Mouse (Mus musculus) cerebellum, adult 11-12 months (tissue): ENCODE results near the gene Cct4.

Experiments used
- DNase-seq: peaks from one replicate; pipeline ENCODE4 v3.0.0; 2022

The Cct4 gene

GRCm38 (mm10) chr11:22990393-22991126 lies at the start of gene Cct4:
TSS of gene Cct4 (plus strand) at chr11:22990519.
- peak; percentile 93 for DNase-seq

- no peak for DNase-seq
These were observed 41.2 kb upstream of the Cct4 start for GRCm38 (mm10) chr11:22949101-22949500.

DNA sequence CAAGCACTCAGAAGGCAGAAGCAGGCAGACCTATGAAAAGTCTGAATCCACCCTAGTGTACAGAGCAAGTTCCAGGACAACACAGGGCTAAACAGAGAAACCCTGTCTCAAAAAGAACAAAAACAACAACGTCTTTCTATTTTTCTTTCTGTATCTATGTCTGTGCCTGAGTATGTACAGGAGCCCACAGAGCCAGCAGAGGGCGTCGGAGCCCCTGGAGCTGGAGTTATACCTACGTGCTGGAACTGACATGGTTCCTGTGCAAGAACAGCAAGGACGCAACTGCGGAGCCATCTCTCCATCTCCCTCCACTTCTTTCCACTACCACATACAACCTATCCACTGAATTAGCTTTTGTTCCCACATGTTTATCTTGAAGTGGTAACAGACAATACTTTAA lies 40.2 kb upstream of the Cct4 start:
- no peak for DNase-seq

DNA sequence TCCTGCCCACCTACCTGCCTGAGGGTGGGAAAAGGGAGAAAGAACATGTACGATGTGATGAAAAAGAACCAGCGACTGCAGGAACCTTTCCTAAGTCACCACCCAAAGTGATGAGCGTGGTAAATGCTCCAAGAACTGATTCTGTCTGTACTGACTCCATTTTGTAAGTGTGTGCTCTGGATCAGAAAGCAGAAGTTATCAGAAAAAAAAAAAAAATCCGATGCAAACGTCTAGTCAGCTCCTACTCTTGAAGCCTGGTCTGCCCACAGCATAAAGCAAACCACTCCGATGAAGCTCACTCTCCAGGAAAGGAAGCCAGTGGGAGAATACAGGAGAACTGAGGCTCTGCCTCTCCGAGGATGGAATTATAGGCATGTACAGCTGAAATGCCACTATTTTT lies 37.7 kb upstream of the Cct4 start:
- DNase-seq: no peak

- no peak for DNase-seq
These were observed 34.0 kb upstream of the Cct4 start for GRCm38 (mm10) chr11:22956346-22956745.

DNA sequence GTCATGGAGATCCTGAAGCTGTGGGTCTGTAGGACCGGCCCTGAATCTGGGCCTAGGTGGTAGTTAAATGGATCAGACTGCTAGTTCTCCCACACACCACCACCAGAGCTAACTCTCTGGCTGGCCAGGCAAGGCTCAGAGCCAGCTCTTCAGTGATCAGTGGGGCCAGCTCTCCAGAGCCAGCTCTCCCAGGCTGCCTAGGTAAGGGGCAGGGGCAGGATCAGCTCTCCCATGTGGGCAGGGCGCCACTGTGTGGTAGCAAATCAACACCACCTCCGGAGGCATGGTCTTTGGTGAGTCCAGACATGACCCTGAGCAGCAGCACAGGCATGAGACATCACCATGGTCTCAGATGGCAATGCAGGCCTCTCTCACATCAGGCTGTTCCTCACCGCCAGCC lies 33.5 kb upstream of the Cct4 start:
- no peak for DNase-seq

- DNase-seq: no peak
These were observed 32.4 kb upstream of the Cct4 start for GRCm38 (mm10) chr11:22957791-22958374.

- no peak for DNase-seq
These were observed 28.2 kb upstream of the Cct4 start for GRCm38 (mm10) chr11:22962101-22962500.

DNA sequence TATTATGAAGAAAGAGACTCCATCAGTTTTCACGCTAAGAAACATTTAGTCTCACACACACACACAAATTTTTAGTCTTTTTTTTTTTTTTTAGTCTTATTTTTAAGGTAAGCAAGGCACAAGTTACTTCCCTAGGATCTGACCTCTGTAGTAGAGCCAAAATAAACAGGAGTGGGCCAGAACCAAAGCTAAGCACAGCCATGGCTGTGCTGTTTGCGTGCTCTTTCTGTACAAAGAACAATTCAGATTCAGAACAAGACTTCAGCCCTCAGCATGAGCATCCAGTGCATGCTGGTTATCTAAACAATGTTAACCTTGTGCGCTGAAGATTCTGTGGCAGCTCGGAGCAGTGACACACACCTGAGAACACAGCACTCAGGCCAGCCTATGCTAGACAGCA lies 25.9 kb upstream of the Cct4 start:
- DNase-seq: no peak

GRCm38 (mm10) chr11:22965503-22965902 lies 24.8 kb upstream of the Cct4 start:
- no peak for DNase-seq

- DNase-seq: no peak
These were observed 20.8 kb upstream of the Cct4 start for GRCm38 (mm10) chr11:22969486-22969885.

DNA sequence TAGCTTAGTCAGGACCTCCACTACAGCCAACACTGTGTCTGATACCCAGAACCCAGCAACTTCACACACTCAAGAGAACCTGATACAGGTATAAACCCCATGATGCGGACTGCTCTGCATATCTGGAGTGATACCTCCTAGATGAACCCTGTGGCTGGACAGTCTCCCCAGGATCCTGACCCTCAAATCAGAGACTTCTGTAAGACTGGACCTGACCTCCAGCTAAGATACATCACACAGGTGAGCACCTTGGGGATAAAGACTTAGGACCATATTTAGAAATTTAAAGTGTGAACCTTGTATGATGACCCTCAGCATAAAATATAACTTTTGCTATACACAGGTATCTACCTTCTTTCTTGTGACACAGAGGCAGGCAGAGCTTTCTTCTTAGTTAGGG lies 19.8 kb upstream of the Cct4 start:
- no peak for DNase-seq

- DNase-seq: peak; percentile 86
These were observed 18.2 kb upstream of the Cct4 start, which contains the start of gene Zrsr1 for GRCm38 (mm10) chr11:22971835-22972709. TSS of gene Zrsr1 (plus strand) at chr11:22972005.

GRCm38 (mm10) chr11:22972746-22973526 lies 17.4 kb upstream of the Cct4 start:
- peak; percentile 85 for DNase-seq

DNA sequence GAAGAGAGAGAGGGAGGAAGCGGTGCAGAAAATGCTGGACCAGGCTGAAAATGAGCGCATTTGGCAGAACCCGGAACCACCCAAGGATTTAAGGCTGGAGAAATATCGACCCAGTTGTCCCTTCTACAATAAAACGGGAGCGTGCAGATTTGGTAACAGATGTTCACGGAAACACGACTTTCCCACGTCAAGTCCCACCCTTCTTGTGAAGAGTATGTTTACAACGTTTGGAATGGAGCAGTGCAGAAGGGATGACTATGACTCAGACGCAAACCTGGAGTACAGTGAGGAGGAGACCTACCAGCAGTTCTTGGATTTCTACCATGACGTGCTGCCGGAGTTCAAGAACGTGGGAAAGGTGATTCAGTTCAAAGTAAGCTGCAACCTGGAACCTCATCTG lies 16.7 kb upstream of the Cct4 start:
- no peak for DNase-seq

GRCm38 (mm10) chr11:22978215-22978614 lies 12.1 kb upstream of the Cct4 start:
- peak; percentile 59 for DNase-seq

- peak; percentile 78 for DNase-seq
These were observed 11.6 kb upstream of the Cct4 start for GRCm38 (mm10) chr11:22978711-22979110.

- DNase-seq: no peak
These were observed 11.1 kb upstream of the Cct4 start for GRCm38 (mm10) chr11:22979221-22979620.

GRCm38 (mm10) chr11:22981041-22981440 lies 9.3 kb upstream of the Cct4 start:
- DNase-seq: no peak

DNA sequence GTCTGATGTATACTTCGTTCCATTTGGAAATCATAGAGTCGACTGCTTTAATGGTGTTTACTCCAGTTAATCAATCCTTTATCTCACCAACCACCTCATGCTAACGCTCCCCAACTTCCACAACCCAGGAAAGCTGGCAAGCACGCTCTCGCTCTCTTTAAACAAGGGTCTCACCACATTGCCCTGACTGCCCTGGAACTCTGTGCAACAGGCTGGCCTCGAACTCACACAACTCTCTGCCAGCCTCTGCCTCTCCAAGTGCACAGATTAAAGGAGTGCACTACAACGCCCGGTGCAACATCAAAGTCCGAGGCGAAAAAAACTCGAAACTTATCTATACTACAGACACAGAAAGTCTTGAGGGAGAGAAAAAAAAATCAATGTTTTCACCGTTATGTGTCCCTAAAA lies 8.8 kb upstream of the Cct4 start:
- no peak for DNase-seq

- DNase-seq: peak; percentile 94
These were observed 8.1 kb upstream of the Cct4 start, which contains the start of the genes Gm28048 and Commd1 for GRCm38 (mm10) chr11:22981984-22982757. TSS of gene Gm28048 (minus strand) at chr11:22982090. TSS of gene Commd1 (minus strand) at chr11:22982382.

GRCm38 (mm10) chr11:22982846-22983245 lies 7.5 kb upstream of the Cct4 start:
- DNase-seq: no peak
